Mouse (Mus musculus): ENCODE data around the gene Ebf4.

GRCm38 (mm10) chr2:130358852-130359251, 63.9 kb downstream of the Ebf4 start:
- TF ChIP-seq GATA1 (IDR thresholded peaks at IDR 0.05; ENCODE audit: low read length) (no peak), TAL1 (IDR thresholded peaks at IDR 0.05; ENCODE audit: low read length) (no peak)
